Mouse (Mus musculus) stomach, embryonic 14.5 days (tissue): ENCODE data around the gene Fam49a. TPM values are rescaled to one million over a fixed set of nuclear protein-coding genes. Genes with fewer than 3 reads are reported as not detected.
"Not testable (repeated sequence)": the region's sequence is repeated elsewhere in the genome, so short reads cannot be mapped to it uniquely, and the experiment has no call there.

Experiments used
- ATAC-seq: fragments of 200-750 bp; cut with Nextera tagmentation; 2 replicates; pipeline ENCODE4 v1.8.0; 2017; ENCODE audit warnings: low read depth, moderate TSS enrichment; ENCODE audit not compliant: insufficient number of reproducible peaks, insufficient read depth, low FRiP score
- H3K27ac ChIP-seq: fragments of 300-500 bp; sonication (generic); 2 replicates; pipeline ENCODE4 v1.5.1; 2014; ENCODE audit warnings: mild to moderate bottlenecking, low read length, moderate library complexity, mixed read lengths
- H3K27me3 ChIP-seq: fragments of 300-500 bp; sonication (generic); 2 replicates; pipeline ENCODE4 v1.6.1; 2014; ENCODE audit warnings: low read length, control low read depth, mixed read lengths; ENCODE audit not compliant: control insufficient read depth, insufficient read depth
- H3K36me3 ChIP-seq: fragments of 300-500 bp; sonication (generic); 2 replicates; pipeline ENCODE4 v1.6.1; 2014; ENCODE audit warnings: mild to moderate bottlenecking, control low read depth, low read length, moderate library complexity, mixed read lengths; ENCODE audit not compliant: control insufficient read depth, insufficient read depth
- H3K4me1 ChIP-seq: fragments of 300-500 bp; sonication (generic); 2 replicates; pipeline ENCODE4 v1.6.1; 2014; ENCODE audit warnings: low read length, control low read depth, mixed read lengths; ENCODE audit not compliant: control insufficient read depth, insufficient read depth
- H3K4me2 ChIP-seq: fragments of 300-500 bp; sonication (generic); replicated peaks from 2 replicates; pipeline ENCODE4 v1.6.1; 2014; ENCODE audit warnings: low read depth, low read length, control low read depth
- H3K4me3 ChIP-seq: fragments of 300-500 bp; sonication (generic); 2 replicates; pipeline ENCODE4 v1.5.1; 2014; ENCODE audit warnings: low read depth, low read length, control low read depth
- H3K9ac ChIP-seq: fragments of 300-500 bp; sonication (generic); replicated peaks from 2 replicates; pipeline ENCODE4 v1.6.1; 2014; ENCODE audit warnings: low read depth, mild to moderate bottlenecking, control low read depth, low read length, moderate library complexity, mixed read lengths
- H3K9me3 ChIP-seq: fragments of 300-500 bp; sonication (generic); 2 replicates; pipeline ENCODE4 v1.6.1; 2016; ENCODE audit warnings: low read depth, low read length, control low read depth; ENCODE audit not compliant: control insufficient read depth
- WGBS: fragments of 180-500 bp; shearing (Covaris S2); extraction: QIAGEN DNeasy Blood & Tissue Kit; methylation state at CpG from one replicate; pipeline ENCODE4 v1.1.7; 2014; 5-methylcytosine and 5-hydroxymethylcytosine counted together
- polyA plus RNA-seq: library from polyadenylated mRNA; unstranded; fragments of >200 nt; fragmentation: Nextera tagmentation; extraction: Ambion mirVana; gene quantifications from 2 replicates; pipeline ENCODE4 v1.2.1, GENCODE M21; 2014

The Fam49a gene
- polyA plus RNA-seq, 1 experiment from 2014 or later = 19.9 TPM

DNA sequence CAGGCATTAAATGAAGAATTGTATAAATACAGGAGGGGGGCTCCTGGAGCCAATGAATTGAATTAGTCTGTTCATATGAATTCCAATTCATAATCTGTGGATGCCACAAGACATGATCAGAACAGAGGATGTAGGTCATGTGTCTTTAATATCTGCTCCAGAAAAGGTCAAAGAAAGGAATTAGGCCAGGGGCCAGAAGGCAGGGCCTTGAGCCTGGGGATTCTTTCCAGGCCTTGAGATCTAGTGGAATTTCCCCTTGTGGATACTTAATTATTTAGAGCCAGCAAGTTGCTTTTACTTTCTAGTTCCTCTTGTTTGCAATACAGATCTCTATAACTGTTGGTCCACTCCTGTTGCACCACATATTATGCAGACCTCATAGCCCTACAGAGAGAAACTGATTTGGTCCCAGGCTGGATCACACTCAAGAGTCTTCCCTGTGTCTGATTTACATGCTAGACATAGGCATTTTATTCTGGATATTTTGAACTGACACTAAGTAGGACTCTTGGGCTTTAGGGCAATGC is 31.8 kb upstream of the Fam49a start:
- H3K27me3 ChIP-seq = no peaks in the 10 kb centered on the region
- H3K4me3 ChIP-seq = no peak overlapping the region
- H3K9ac ChIP-seq = no peak overlapping the region
- H3K4me2 ChIP-seq = no peak overlapping the region
- no peak overlapping the region for H3K27ac ChIP-seq
- no peaks in the 10 kb centered on the region for H3K4me1 ChIP-seq
- ATAC-seq = no peak
- no peaks in the 10 kb centered on the region for H3K36me3 ChIP-seq
- no peaks in the 10 kb centered on the region for H3K9me3 ChIP-seq

DNA sequence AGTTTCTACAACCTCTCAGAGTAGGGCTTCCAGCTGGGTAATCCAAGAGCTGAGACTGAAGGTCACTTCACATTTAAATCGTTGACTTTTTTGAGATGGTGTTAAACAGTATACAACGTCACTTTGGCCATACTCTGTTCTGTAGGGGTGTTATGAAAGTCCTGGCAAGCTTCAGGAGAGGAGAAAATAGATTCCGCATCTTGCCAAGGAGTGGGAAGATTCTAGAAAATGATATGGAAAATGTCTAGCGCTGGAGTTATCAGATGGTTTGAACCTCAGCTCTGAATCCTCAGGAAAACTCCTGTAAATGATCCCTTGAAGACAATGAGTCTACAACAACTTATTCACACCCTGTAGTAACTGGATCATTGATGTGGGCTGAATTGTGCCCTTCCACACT is 29.8 kb upstream of the Fam49a start:
- Histone ChIP-seq H3K9me3 (no peaks in the 10 kb centered on the region), H3K27ac (no peak overlapping the region), H3K27me3 (no peaks in the 10 kb centered on the region), H3K9ac (no peak overlapping the region), H3K4me2 (no peak overlapping the region), H3K36me3 (no peaks in the 10 kb centered on the region), H3K4me3 (no peak overlapping the region), H3K4me1 (no peaks in the 10 kb centered on the region)
- WGBS = 82% methylated on average over 4 of the region's 4 CpGs
- no peak for ATAC-seq

DNA sequence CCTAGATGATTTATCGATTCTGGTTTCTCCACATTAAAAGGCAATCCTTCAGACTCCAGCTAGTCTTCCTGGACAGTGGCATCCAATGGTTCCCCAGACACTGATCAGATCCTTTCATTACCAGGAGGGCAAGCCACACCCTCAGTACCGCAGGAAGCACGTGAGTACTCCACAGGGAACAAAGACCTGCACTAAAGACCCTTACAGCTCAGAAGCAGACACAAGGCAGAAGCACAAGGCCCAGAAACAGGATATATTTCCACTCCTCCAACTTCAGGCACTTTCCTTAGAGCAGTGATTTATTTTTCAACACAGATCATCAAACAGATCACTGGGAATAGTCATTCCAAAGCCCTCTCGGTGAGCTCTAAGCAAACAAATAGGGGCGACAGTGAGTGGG is 25.0 kb upstream of the Fam49a start:
- Histone ChIP-seq H3K4me2 (no peak overlapping the region), H3K27ac (no peak overlapping the region), H3K4me3 (no peak overlapping the region), H3K9ac (no peak overlapping the region), H3K9me3 (no peaks in the 10 kb centered on the region), H3K4me1 (no peaks in the 10 kb centered on the region), H3K36me3 (no peaks in the 10 kb centered on the region), H3K27me3 (no peaks in the 10 kb centered on the region)
- 30% methylated on average over 5 of the region's 5 CpGs for WGBS
- no peak for ATAC-seq

DNA sequence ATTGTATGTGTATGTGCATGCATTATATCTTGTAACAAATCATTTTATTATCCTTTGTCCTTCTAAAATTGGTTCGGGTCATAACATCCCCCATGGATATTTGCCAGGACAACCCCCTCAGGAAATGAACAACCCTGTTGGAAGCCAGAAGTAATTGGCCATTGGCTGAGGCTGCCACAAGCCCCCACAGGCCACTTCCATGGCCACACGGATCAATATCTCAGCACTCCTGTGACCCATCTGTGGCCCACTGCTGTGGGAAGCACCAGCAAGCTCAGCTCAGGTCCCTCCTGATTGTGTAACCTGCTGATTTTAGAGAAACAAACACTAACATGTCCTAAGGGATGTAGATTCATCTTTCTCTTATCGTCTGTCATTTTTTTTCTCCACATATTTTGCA is 22.4 kb upstream of the Fam49a start:
- H3K4me2 ChIP-seq = no peak overlapping the region
- 65% methylated on average over 3 of the region's 3 CpGs for WGBS
- no peak overlapping the region for H3K27ac ChIP-seq
- H3K36me3 ChIP-seq = no peaks in the 10 kb centered on the region
- H3K4me3 ChIP-seq = no peak overlapping the region
- H3K27me3 ChIP-seq = no peaks in the 10 kb centered on the region
- no peak for ATAC-seq
- no peaks in the 10 kb centered on the region for H3K4me1 ChIP-seq
- no peaks in the 10 kb centered on the region for H3K9me3 ChIP-seq
- H3K9ac ChIP-seq = no peak overlapping the region

DNA sequence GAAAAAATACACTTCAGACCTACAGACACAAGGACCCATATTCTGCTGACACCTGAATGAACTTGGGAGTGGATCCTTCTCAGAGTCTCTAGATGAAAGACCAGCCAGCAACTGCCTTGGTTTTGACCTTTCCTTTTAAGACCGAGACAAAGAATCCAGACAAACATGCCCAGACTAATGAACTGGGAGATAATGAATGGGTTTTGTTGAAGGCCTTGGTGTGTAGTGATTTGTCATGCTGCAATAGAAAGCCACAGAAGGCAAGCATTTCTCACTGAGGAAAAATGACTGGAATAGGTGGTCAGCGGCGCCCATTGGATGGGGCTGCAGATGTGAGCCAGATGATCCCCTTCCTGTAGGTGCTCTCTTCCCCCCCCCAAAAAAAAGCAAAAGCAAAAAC is 18.8 kb upstream of the Fam49a start:
- Histone ChIP-seq H3K27ac (no peak overlapping the region), H3K9me3 (no peaks in the 10 kb centered on the region), H3K4me3 (no peak overlapping the region), H3K4me2 (no peak overlapping the region), H3K9ac (no peak overlapping the region), H3K27me3 (no peaks in the 10 kb centered on the region), H3K4me1 (no peaks in the 10 kb centered on the region), H3K36me3 (no peaks in the 10 kb centered on the region)
- no peak for ATAC-seq
- 69% methylated on average over 3 of the region's 3 CpGs for WGBS

DNA sequence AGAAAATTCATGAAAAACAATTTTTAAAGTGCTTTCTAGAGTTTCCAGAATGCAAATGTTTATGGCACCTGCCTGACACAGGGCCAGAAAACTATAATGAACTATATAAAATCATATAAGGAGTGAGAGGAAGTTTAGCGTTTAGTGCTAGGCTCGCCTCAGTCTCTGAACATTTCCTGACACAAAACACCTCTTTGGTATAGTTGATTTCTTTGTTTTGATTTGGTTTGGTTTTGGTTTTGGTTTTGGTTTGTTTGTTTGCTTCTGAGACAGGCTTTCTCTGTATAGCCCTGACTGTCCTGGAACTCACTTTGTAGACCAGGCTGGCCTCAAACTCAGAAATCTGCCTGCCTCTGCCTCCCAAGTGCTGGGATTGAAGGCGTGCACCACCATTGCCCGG is 14.9 kb upstream of the Fam49a start:
- not testable (repeated sequence) for H3K9ac ChIP-seq, H3K4me1 ChIP-seq, H3K27ac ChIP-seq, H3K9me3 ChIP-seq, ATAC-seq, H3K27me3 ChIP-seq, H3K4me3 ChIP-seq, H3K36me3 ChIP-seq, H3K4me2 ChIP-seq
- WGBS = 89% methylated on average over 4 of the region's 4 CpGs

DNA sequence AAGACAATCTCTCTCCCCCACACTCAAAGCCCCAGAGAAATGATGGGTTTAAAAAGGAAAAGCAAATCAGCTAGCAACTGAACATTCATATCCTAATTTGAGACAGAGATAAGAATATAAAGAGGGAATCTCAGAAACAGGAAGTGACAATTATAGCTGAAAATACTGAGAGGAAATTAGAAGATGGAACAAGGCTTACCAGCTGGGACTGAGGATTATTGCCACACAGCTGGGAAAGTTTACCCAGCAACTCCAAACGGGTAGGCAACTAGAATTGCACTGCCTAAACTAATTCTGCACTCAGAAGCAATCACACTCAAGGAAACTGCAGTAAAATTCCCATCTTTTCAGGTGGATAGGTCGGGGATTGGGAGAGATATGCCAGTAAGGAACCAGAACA is 12.4 kb upstream of the Fam49a start:
- Histone ChIP-seq H3K27me3 (no peaks in the 10 kb centered on the region), H3K9ac (no peak overlapping the region), H3K4me3 (no peak overlapping the region), H3K9me3 (no peaks in the 10 kb centered on the region), H3K4me2 (no peak overlapping the region), H3K4me1 (no peaks in the 10 kb centered on the region), H3K27ac (no peak overlapping the region), H3K36me3 (no peaks in the 10 kb centered on the region)
- WGBS = 40% methylated on average over 2 of the region's 2 CpGs
- ATAC-seq = no peak

DNA sequence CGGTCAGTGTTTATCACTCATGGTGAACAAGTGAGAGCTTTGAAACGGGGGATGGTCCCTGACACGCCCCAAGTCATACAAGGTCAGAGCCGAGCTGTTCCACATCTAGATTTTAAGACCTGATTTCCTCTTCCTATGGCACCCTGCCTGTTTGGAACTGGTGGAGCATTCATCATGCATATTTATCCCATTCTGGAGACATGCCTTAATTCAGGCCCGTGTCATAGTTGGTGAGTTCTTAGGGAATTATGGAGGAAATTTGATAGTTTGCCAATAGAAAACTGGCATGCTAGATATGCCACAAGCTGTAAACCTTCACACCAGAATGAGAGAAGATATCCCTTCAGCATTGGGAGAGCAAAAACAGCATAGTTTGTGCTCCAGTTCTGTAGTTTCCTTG is 8.4 kb upstream of the Fam49a start:
- Histone ChIP-seq H3K9me3 (no peaks in the 10 kb centered on the region), H3K36me3 (no peaks in the 10 kb centered on the region), H3K27ac (no peak overlapping the region), H3K4me2 (no peak overlapping the region), H3K4me1 (no peaks in the 10 kb centered on the region), H3K4me3 (no peak overlapping the region), H3K9ac (no peak overlapping the region), H3K27me3 (no peaks in the 10 kb centered on the region)
- no peak for ATAC-seq
- 21% methylated on average over 5 of the region's 5 CpGs for WGBS

DNA sequence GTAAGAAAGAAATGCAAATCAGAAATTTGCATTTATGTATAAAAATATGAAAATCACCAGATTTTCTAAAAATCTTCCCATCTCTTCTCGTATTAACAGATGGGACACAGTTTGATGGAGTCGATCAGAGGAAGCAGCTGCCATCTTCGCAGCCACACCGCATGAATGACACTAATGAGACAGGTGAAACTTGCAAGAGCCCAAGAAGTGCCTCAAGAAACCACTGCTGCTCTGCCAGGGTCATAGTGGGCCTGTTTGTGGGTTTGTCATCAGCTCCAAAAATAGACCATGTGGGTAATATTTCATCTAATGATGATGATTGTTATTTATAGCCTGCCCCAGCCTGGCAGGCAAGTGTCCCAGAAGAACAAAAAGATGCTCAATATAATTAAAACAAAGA is 7.8 kb upstream of the Fam49a start:
- Histone ChIP-seq H3K4me2 (no peak overlapping the region), H3K9ac (no peak overlapping the region), H3K27ac (no peak overlapping the region), H3K4me3 (no peak overlapping the region), H3K36me3 (no peaks in the 10 kb centered on the region), H3K4me1 (no peaks in the 10 kb centered on the region), H3K27me3 (no peaks in the 10 kb centered on the region), H3K9me3 (no peaks in the 10 kb centered on the region)
- 83% methylated on average over 4 of the region's 4 CpGs for WGBS
- no peak for ATAC-seq
